Mouse (Mus musculus) stomach, embryonic 14.5 days (tissue): ENCODE results near the gene Slc6a11. TPM values are rescaled to one million over a fixed set of nuclear protein-coding genes. Genes with fewer than 3 reads are reported as not detected.

Experiments
- ATAC-seq: fragments of 200-750 bp; cut with Nextera tagmentation; 2 replicates; pipeline ENCODE4 v1.8.0; 2017; ENCODE audit warnings: low read depth, moderate TSS enrichment; ENCODE audit not compliant: insufficient number of reproducible peaks, insufficient read depth, low FRiP score
- H3K27ac ChIP-seq: fragments of 300-500 bp; sonication (generic); 2 replicates; pipeline ENCODE4 v1.5.1; 2014; ENCODE audit warnings: mild to moderate bottlenecking, low read length, moderate library complexity, mixed read lengths
- H3K27me3 ChIP-seq: fragments of 300-500 bp; sonication (generic); 2 replicates; pipeline ENCODE4 v1.6.1; 2014; ENCODE audit warnings: low read length, control low read depth, mixed read lengths; ENCODE audit not compliant: control insufficient read depth, insufficient read depth
- H3K36me3 ChIP-seq: fragments of 300-500 bp; sonication (generic); 2 replicates; pipeline ENCODE4 v1.6.1; 2014; ENCODE audit warnings: mild to moderate bottlenecking, control low read depth, low read length, moderate library complexity, mixed read lengths; ENCODE audit not compliant: control insufficient read depth, insufficient read depth
- H3K4me1 ChIP-seq: fragments of 300-500 bp; sonication (generic); 2 replicates; pipeline ENCODE4 v1.6.1; 2014; ENCODE audit warnings: low read length, control low read depth, mixed read lengths; ENCODE audit not compliant: control insufficient read depth, insufficient read depth
- H3K4me2 ChIP-seq: fragments of 300-500 bp; sonication (generic); replicated peaks from 2 replicates; pipeline ENCODE4 v1.6.1; 2014; ENCODE audit warnings: low read depth, low read length, control low read depth
- H3K4me3 ChIP-seq: fragments of 300-500 bp; sonication (generic); 2 replicates; pipeline ENCODE4 v1.5.1; 2014; ENCODE audit warnings: low read depth, low read length, control low read depth
- H3K9ac ChIP-seq: fragments of 300-500 bp; sonication (generic); replicated peaks from 2 replicates; pipeline ENCODE4 v1.6.1; 2014; ENCODE audit warnings: low read depth, mild to moderate bottlenecking, control low read depth, low read length, moderate library complexity, mixed read lengths
- H3K9me3 ChIP-seq: fragments of 300-500 bp; sonication (generic); 2 replicates; pipeline ENCODE4 v1.6.1; 2016; ENCODE audit warnings: low read depth, low read length, control low read depth; ENCODE audit not compliant: control insufficient read depth
- WGBS: fragments of 180-500 bp; shearing (Covaris S2); extraction: QIAGEN DNeasy Blood & Tissue Kit; methylation state at CpG from one replicate; pipeline ENCODE4 v1.1.7; 2014; 5-methylcytosine and 5-hydroxymethylcytosine counted together
- polyA plus RNA-seq: library from polyadenylated mRNA; unstranded; fragments of >200 nt; fragmentation: Nextera tagmentation; extraction: Ambion mirVana; gene quantifications from 2 replicates; pipeline ENCODE4 v1.2.1, GENCODE M21; 2014

The Slc6a11 gene
- polyA plus RNA-seq, 1 experiment from 2014 or later: 0.42 TPM

GRCm38 (mm10) chr6:114282469-114283277, 151.6 kb downstream of the Slc6a11 start, which contains the start of gene Slc6a1:
Slc6a1 (plus strand) TSS chr6:114282635.
- Histone ChIP-seq H3K4me2 (no peak within 1 kb of the TSS; the same call in 1 of the 2 replicates), H3K27ac (no peak within 1 kb of the TSS), H3K4me1 (no peaks in the 10 kb centered on the region), H3K4me3 (0 out of 2 replicates have a peak within 1 kb of the TSS, but pooled peaks have one; percentile 3), H3K9ac (no peak within 1 kb of the TSS), H3K36me3 (no peaks in the 10 kb centered on the region), H3K9me3 (no peaks in the 10 kb centered on the region), H3K27me3 (peaks cover 50% of the 10 kb centered on the region)
- WGBS: 3% methylated on average over 36 of the region's 51 CpGs
- ATAC-seq: peak; percentile 78; the same call in 1 of the 2 replicates

- Histone ChIP-seq H3K27ac (no peak overlapping the region), H3K4me2 (no peak overlapping the region), H3K36me3 (no peaks in the 10 kb centered on the region), H3K27me3 (peaks cover 50% of the 10 kb centered on the region), H3K4me3 (no peak overlapping the region), H3K9ac (no peak overlapping the region), H3K4me1 (no peaks in the 10 kb centered on the region), H3K9me3 (no peaks in the 10 kb centered on the region)
- ATAC-seq: no peak
- WGBS: 15% methylated on average over 8 of the region's 8 CpGs
These were observed 152.3 kb downstream of the Slc6a11 start for GRCm38 (mm10) chr6:114283278-114283770.

- Histone ChIP-seq H3K27me3 (peaks cover 53% of the 10 kb centered on the region), H3K4me2 (no peak overlapping the region), H3K36me3 (no peaks in the 10 kb centered on the region), H3K9me3 (no peaks in the 10 kb centered on the region), H3K9ac (no peak overlapping the region), H3K4me3 (no peak overlapping the region), H3K27ac (no peak overlapping the region), H3K4me1 (no peaks in the 10 kb centered on the region)
- 51% methylated on average over 10 of the region's 10 CpGs for WGBS
- no peak for ATAC-seq
These were observed 153.1 kb downstream of the Slc6a11 start for GRCm38 (mm10) chr6:114283927-114284703.

GRCm38 (mm10) chr6:114285424-114285823, 154.4 kb downstream of the Slc6a11 start:
- Histone ChIP-seq H3K4me3 (no peak overlapping the region), H3K27me3 (peaks cover 53% of the 10 kb centered on the region), H3K4me1 (no peaks in the 10 kb centered on the region), H3K9me3 (no peaks in the 10 kb centered on the region), H3K36me3 (no peaks in the 10 kb centered on the region), H3K4me2 (no peak overlapping the region), H3K9ac (no peak overlapping the region), H3K27ac (no peak overlapping the region)
- ATAC-seq: no peak
- WGBS: 31% methylated on average over 4 of the region's 4 CpGs

GRCm38 (mm10) chr6:114289106-114289505, 158.1 kb downstream of the Slc6a11 start:
- Histone ChIP-seq H3K4me1 (no peaks in the 10 kb centered on the region), H3K36me3 (no peaks in the 10 kb centered on the region), H3K27me3 (peaks cover 25% of the 10 kb centered on the region), H3K27ac (no peak overlapping the region), H3K9ac (no peak overlapping the region), H3K4me3 (no peak overlapping the region), H3K4me2 (no peak overlapping the region), H3K9me3 (no peaks in the 10 kb centered on the region)
- WGBS: 42% methylated on average over 7 of the region's 7 CpGs
- ATAC-seq: no peak

GRCm38 (mm10) chr6:114290184-114290583, 159.1 kb downstream of the Slc6a11 start:
- ATAC-seq: no peak
- no peak overlapping the region for H3K27ac ChIP-seq
- H3K9me3 ChIP-seq: no peaks in the 10 kb centered on the region
- H3K4me3 ChIP-seq: no peak overlapping the region
- no peaks in the 10 kb centered on the region for H3K36me3 ChIP-seq
- 31% methylated on average over 8 of the region's 8 CpGs for WGBS
- peaks cover 15% of the 10 kb centered on the region; the same call in 1 of the 2 replicates for H3K27me3 ChIP-seq
- H3K4me1 ChIP-seq: no peaks in the 10 kb centered on the region
- H3K4me2 ChIP-seq: no peak overlapping the region
- no peak overlapping the region for H3K9ac ChIP-seq

- Histone ChIP-seq H3K27ac (no peak overlapping the region), H3K4me2 (no peak overlapping the region), H3K9ac (no peak overlapping the region), H3K4me1 (no peaks in the 10 kb centered on the region), H3K4me3 (no peak overlapping the region), H3K36me3 (no peaks in the 10 kb centered on the region), H3K27me3 (0 out of 2 replicates have a peak, but pooled peaks cover 8% of the 10 kb centered on the region), H3K9me3 (no peaks in the 10 kb centered on the region)
- no peak for ATAC-seq
- WGBS: 53% methylated on average over 4 of the region's 4 CpGs
These were observed 159.9 kb downstream of the Slc6a11 start for GRCm38 (mm10) chr6:114290929-114291328.

GRCm38 (mm10) chr6:114291396-114291795, 160.4 kb downstream of the Slc6a11 start:
- Histone ChIP-seq H3K36me3 (no peaks in the 10 kb centered on the region), H3K27ac (no peak overlapping the region), H3K27me3 (0 out of 2 replicates have a peak, but pooled peaks cover 4% of the 10 kb centered on the region), H3K9me3 (no peaks in the 10 kb centered on the region), H3K9ac (no peak overlapping the region), H3K4me2 (no peak overlapping the region), H3K4me3 (no peak overlapping the region), H3K4me1 (no peaks in the 10 kb centered on the region)
- 46% methylated on average over 5 of the region's 5 CpGs for WGBS
- no peak for ATAC-seq
